13 mouse cellular contexts compared by ENCODE assay signal in the genomic region with DNA sequence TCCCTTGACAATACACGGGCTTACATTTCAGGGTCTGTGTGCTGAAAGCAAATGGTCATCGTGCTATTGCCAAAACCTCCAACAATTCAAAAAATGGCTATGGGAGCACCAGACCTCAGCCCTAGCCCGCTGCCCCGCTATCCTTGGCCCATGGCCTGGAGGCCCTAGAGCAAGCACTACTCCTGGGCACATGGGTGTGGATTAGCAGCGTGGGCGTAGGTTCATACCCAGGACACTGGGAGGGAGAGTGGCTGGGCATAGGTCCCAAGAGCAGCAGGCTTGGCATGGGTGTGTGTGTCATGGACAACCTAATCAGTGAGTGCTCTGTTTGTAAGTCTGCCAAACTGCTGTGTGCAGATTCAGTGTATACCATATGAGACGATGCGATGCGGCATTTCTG. TPM values are rescaled to one million over a fixed set of nuclear protein-coding genes. Genes with fewer than 3 reads are reported as not detected.
DNase-seq lines count a peak whose midpoint lies in the region; ATAC-seq and TF ChIP-seq lines count a peak whose summit lies in the region.
"Had no signal": no experiment of that assay in that cellular context is flagged by ENCODE, and none has a peak within 500 bp of the region (broad histone marks: within the 10 kb centered on the region; RNA-seq: fewer than 3 reads in every experiment).

No protein-coding gene starts in this region.

- no peak for ATAC-seq in midbrain, postnatal 0 days (ENCODE audit: low FRiP score)
- ATAC-seq in midbrain, embryonic 16.5 days, result no peak
- peak; percentile 31; the same call in 1 of the 2 replicates for ATAC-seq in embryonic facial prominence, embryonic 15.5 days (ENCODE audit: insufficient number of reproducible peaks, low FRiP score, low TSS enrichment, low read depth)

- H3K9ac ChIP-seq in midbrain, postnatal 0 days (replicated peaks; ENCODE audit: low read length, poor library complexity, severe bottlenecking), result no peak overlapping the region
- H3K9ac ChIP-seq in midbrain, embryonic 16.5 days (ENCODE audit: low read depth, low read length), result no peak overlapping the region
- no peak overlapping the region for H3K9ac ChIP-seq in embryonic facial prominence, embryonic 15.5 days
- H3K9ac ChIP-seq: midbrain, embryonic 12.5 days had no signal

- WGBS in midbrain, postnatal 0 days, result 82% methylated on average over 9 of the region's 9 CpGs
- WGBS in midbrain, embryonic 16.5 days, result 80% methylated on average over 9 of the region's 9 CpGs
- WGBS in embryonic facial prominence, embryonic 15.5 days, result 58% methylated on average over 9 of the region's 9 CpGs

- no peak for TF ChIP-seq CTCF in midbrain, postnatal 0 days (IDR thresholded peaks at IDR 0.05)

- no peaks in the 10 kb centered on the region for H3K9me3 ChIP-seq in midbrain, postnatal 0 days (ENCODE audit: low read length)
- no peaks in the 10 kb centered on the region for H3K9me3 ChIP-seq in midbrain, embryonic 16.5 days (replicated peaks; ENCODE audit: control insufficient read depth, low read length, poor library complexity, severe bottlenecking)
- H3K9me3 ChIP-seq in embryonic facial prominence, embryonic 15.5 days (replicated peaks), result no peaks in the 10 kb centered on the region
- H3K9me3 ChIP-seq: midbrain, embryonic 12.5 days had no signal

- no peaks in the 10 kb centered on the region for H3K27me3 ChIP-seq in midbrain, postnatal 0 days (ENCODE audit: insufficient read depth, low read length)
- no peaks in the 10 kb centered on the region for H3K27me3 ChIP-seq in midbrain, embryonic 16.5 days (ENCODE audit: control insufficient read depth, insufficient read depth, low read depth, low read length)
- H3K27me3 ChIP-seq in embryonic facial prominence, embryonic 15.5 days, result no peaks in the 10 kb centered on the region
- H3K27me3 ChIP-seq: midbrain, embryonic 12.5 days had no signal

- no peak overlapping the region for H3K27ac ChIP-seq in midbrain, postnatal 0 days (ENCODE audit: low read depth, low read length)
- no peak overlapping the region for H3K27ac ChIP-seq in midbrain, embryonic 16.5 days (ENCODE audit: low read length)
- H3K27ac ChIP-seq in embryonic facial prominence, embryonic 15.5 days (replicated peaks), result no peak overlapping the region; the same call in 1 of the 2 replicates
- H3K27ac ChIP-seq: midbrain, embryonic 12.5 days had no signal

- H3K36me3 ChIP-seq in midbrain, postnatal 0 days (ENCODE audit: insufficient read depth, low read length), result peaks cover 47% of the 10 kb centered on the region
- H3K36me3 ChIP-seq in midbrain, embryonic 16.5 days (ENCODE audit: control insufficient read depth, insufficient read depth, low read length), result peaks cover 14% of the 10 kb centered on the region
- H3K36me3 ChIP-seq in embryonic facial prominence, embryonic 15.5 days, result 0 out of 2 replicates have a peak, but pooled peaks cover 3% of the 10 kb centered on the region

- H3K4me1 ChIP-seq in midbrain, postnatal 0 days (ENCODE audit: insufficient read depth, low read length), result no peaks in the 10 kb centered on the region
- no peaks in the 10 kb centered on the region for H3K4me1 ChIP-seq in midbrain, embryonic 16.5 days (ENCODE audit: control insufficient read depth, insufficient read depth, low read length)
- peaks cover 37% of the 10 kb centered on the region for H3K4me1 ChIP-seq in embryonic facial prominence, embryonic 15.5 days

- H3K4me2 ChIP-seq in midbrain, postnatal 0 days (ENCODE audit: low read depth, low read length, poor library complexity, severe bottlenecking), result no peak overlapping the region
- no peak overlapping the region for H3K4me2 ChIP-seq in midbrain, embryonic 16.5 days (ENCODE audit: low read length)
- no peak overlapping the region for H3K4me2 ChIP-seq in embryonic facial prominence, embryonic 15.5 days (replicated peaks)
- H3K4me2 ChIP-seq: midbrain, embryonic 12.5 days had no signal

- DNase-seq in midbrain, postnatal 0 days (ENCODE audit: low spot score), result peak; percentile 70
- DNase-seq in heart, postnatal 4 days, result peak; percentile 83
- peak; percentile 71 for DNase-seq in testis, postnatal 14 days (ENCODE audit: low spot score)
- DNase-seq in adrenal gland, adult 2 months, result no peak
- no peak for DNase-seq in adrenal gland, adult (ENCODE audit: inconsistent age in 2 of 2, low spot score in 1 of 2)
- no peak for DNase-seq in kidney, postnatal 14 days
- DNase-seq: right cerebral cortex, adult 18-20 months had no signal

- no peak overlapping the region for H3K4me3 ChIP-seq in midbrain, postnatal 0 days (ENCODE audit: low read depth, low read length)
- no peak overlapping the region for H3K4me3 ChIP-seq in midbrain, embryonic 16.5 days (ENCODE audit: low read depth, low read length)
- no peak overlapping the region for H3K4me3 ChIP-seq in embryonic facial prominence, embryonic 15.5 days (replicated peaks)
- H3K4me3 ChIP-seq: midbrain, embryonic 12.5 days had no signal

RNA-seq across cellular contexts. Expression of gene Golt1a, which starts 13.2 kb away (rescaled TPM):
- not detected in 2 replicates for total RNA-seq in midbrain, postnatal 0 days (2014; rRNA removed)
- polyA plus RNA-seq in midbrain, postnatal 0 days (2015; fragmentation: Nextera tagmentation; extraction: Ambion mirVana), result not detected in 2 replicates
- not detected in 2 replicates for polyA plus RNA-seq in midbrain, embryonic 16.5 days (2015; fragmentation: Nextera tagmentation; extraction: Ambion mirVana)
- 0.48 TPM in 1 of 2 replicates, not detected in the other for polyA plus RNA-seq in embryonic facial prominence, embryonic 15.5 days (2015; fragmentation: Nextera tagmentation; extraction: Ambion mirVana)
- not detected for total RNA-seq in heart, postnatal 4 days (2021)
- total RNA-seq in adrenal gland, adult 2 months (2021), result under 1 TPM in 1 of 2 experiments, not detected in 1; 0.69 TPM
- not detected in 2 replicates for polyA plus RNA-seq in adrenal gland, adult 2 months (2012; rRNA removed)
- total RNA-seq: hematopoietic stem cell, adult 5-6 weeks; MEL had no signal
- polyA plus RNA-seq: midbrain, embryonic 12.5 days had no signal

RNA-seq across cellular contexts. Expression of gene Kiss1, which starts 25.3 kb away (rescaled TPM):
- not detected in 2 replicates for total RNA-seq in midbrain, postnatal 0 days (2014; rRNA removed)
- 0.47 and 2.6 TPM in 2 replicates for polyA plus RNA-seq in midbrain, postnatal 0 days (2015; fragmentation: Nextera tagmentation; extraction: Ambion mirVana)
- polyA plus RNA-seq in midbrain, embryonic 16.5 days (2015; fragmentation: Nextera tagmentation; extraction: Ambion mirVana), result not detected in 2 replicates
- polyA plus RNA-seq in embryonic facial prominence, embryonic 15.5 days (2015; fragmentation: Nextera tagmentation; extraction: Ambion mirVana), result 0.49 TPM in 1 of 2 replicates, not detected in the other
- total RNA-seq in heart, postnatal 4 days (2021), result not detected
- not detected for total RNA-seq in adrenal gland, adult 2 months (2021)
- polyA plus RNA-seq in adrenal gland, adult 2 months (2012; rRNA removed), result not detected in 2 replicates
- total RNA-seq: hematopoietic stem cell, adult 5-6 weeks; left cerebral cortex, postnatal 10 days; MEL had no signal
- polyA plus RNA-seq: midbrain, embryonic 12.5 days had no signal

RNA-seq across cellular contexts. Expression of gene Ren1, which starts 53.9 kb away (rescaled TPM):
- 0.14 TPM in 1 of 2 replicates, not detected in the other for total RNA-seq in midbrain, postnatal 0 days (2014; rRNA removed)
- polyA plus RNA-seq in midbrain, postnatal 0 days (2015; fragmentation: Nextera tagmentation; extraction: Ambion mirVana), result 0.23 TPM in 1 of 2 replicates, not detected in the other
- 0.35 TPM in 1 of 2 replicates, not detected in the other for polyA plus RNA-seq in midbrain, embryonic 16.5 days (2015; fragmentation: Nextera tagmentation; extraction: Ambion mirVana)
- 0.16 and 0.24 TPM in 2 replicates for polyA plus RNA-seq in embryonic facial prominence, embryonic 15.5 days (2015; fragmentation: Nextera tagmentation; extraction: Ambion mirVana)
- under 1 TPM in 1 of 2 experiments, not detected in 1; 0.16 TPM for total RNA-seq in heart, postnatal 4 days (2021)
- total RNA-seq in adrenal gland, adult 2 months (2021), result 1 to 10 TPM; 5.5 to 9.2 TPM
- polyA plus RNA-seq in adrenal gland, adult 2 months (2012; rRNA removed), result 4.4 and 6.0 TPM in 2 replicates
- total RNA-seq: hematopoietic stem cell, adult 5-6 weeks; left cerebral cortex, postnatal 10 days had no signal
- polyA plus RNA-seq: midbrain, embryonic 12.5 days had no signal

Comparison
In these comparisons a context has a peak if more than half of its experiments do, and no peak if none do; other contexts are left out.
1. DNase-seq: peak in midbrain, postnatal 0 days (single experiment), heart, postnatal 4 days (single experiment) and testis, postnatal 14 days (single experiment); none in adrenal gland, adult 2 months (single experiment), adrenal gland, adult (0 of 2) and kidney, postnatal 14 days (single experiment).